Mouse (Mus musculus) cerebellum, adult 11-12 months (tissue): ENCODE measurements around the gene Cpne6.

Source experiments
- DNase-seq: peaks from one replicate; pipeline ENCODE4 v3.0.0; 2022

The Cpne6 gene

GRCm38 (mm10) chr14:55510125-55510731 is at the start of gene Cpne6:
Cpne6 (plus strand) TSS chr14:55510445.
- DNase-seq = no peak

GRCm38 (mm10) chr14:55461757-55462156 is 48.5 kb upstream of the Cpne6 start:
- no peak for DNase-seq

GRCm38 (mm10) chr14:55466481-55466880 is 43.8 kb upstream of the Cpne6 start:
- DNase-seq = no peak

GRCm38 (mm10) chr14:55467108-55467507 is 43.1 kb upstream of the Cpne6 start:
- DNase-seq = no peak

GRCm38 (mm10) chr14:55468301-55468741 is 41.9 kb upstream of the Cpne6 start:
- no peak for DNase-seq

- no peak for DNase-seq
Observed at GRCm38 (mm10) chr14:55469041-55469440, 41.2 kb upstream of the Cpne6 start.

GRCm38 (mm10) chr14:55469821-55470220 is 40.4 kb upstream of the Cpne6 start:
- DNase-seq = no peak

- DNase-seq = no peak
Observed at GRCm38 (mm10) chr14:55470806-55471205, 39.4 kb upstream of the Cpne6 start.

- no peak for DNase-seq
Observed at GRCm38 (mm10) chr14:55475654-55476053, 34.6 kb upstream of the Cpne6 start.

GRCm38 (mm10) chr14:55477421-55477820 is 32.8 kb upstream of the Cpne6 start:
- DNase-seq = no peak

- DNase-seq = no peak
Observed at GRCm38 (mm10) chr14:55477829-55478228, 32.4 kb upstream of the Cpne6 start.

GRCm38 (mm10) chr14:55478651-55479599 is 31.3 kb upstream of the Cpne6 start, which contains the start of gene Dhrs4:
Dhrs4 (plus strand) TSS chr14:55478758.
- peak; percentile 79 for DNase-seq

GRCm38 (mm10) chr14:55479629-55480028 is 30.6 kb upstream of the Cpne6 start:
- DNase-seq = no peak

- DNase-seq = no peak
Observed at GRCm38 (mm10) chr14:55484430-55485085, 25.7 kb upstream of the Cpne6 start.

GRCm38 (mm10) chr14:55486836-55487235 is 23.4 kb upstream of the Cpne6 start:
- no peak for DNase-seq

GRCm38 (mm10) chr14:55490361-55491201 is 19.7 kb upstream of the Cpne6 start, which contains the start of gene Carmil3:
Carmil3 (plus strand) TSS chr14:55490651.
- peak; percentile 90 for DNase-seq

- peak; percentile 81 for DNase-seq
Observed at GRCm38 (mm10) chr14:55491291-55491833, 18.9 kb upstream of the Cpne6 start.

GRCm38 (mm10) chr14:55492103-55492502 is 18.1 kb upstream of the Cpne6 start:
- DNase-seq = peak; percentile 50

GRCm38 (mm10) chr14:55495509-55496240 is 14.6 kb upstream of the Cpne6 start:
- peak; percentile 72 for DNase-seq

- DNase-seq = peak; percentile 51
Observed at GRCm38 (mm10) chr14:55496761-55497448, 13.3 kb upstream of the Cpne6 start.

- DNase-seq = peak; percentile 77
Observed at GRCm38 (mm10) chr14:55497449-55497821, 12.8 kb upstream of the Cpne6 start.
